ENCODE assay signal across 9 mouse cellular contexts in the genomic region with DNA sequence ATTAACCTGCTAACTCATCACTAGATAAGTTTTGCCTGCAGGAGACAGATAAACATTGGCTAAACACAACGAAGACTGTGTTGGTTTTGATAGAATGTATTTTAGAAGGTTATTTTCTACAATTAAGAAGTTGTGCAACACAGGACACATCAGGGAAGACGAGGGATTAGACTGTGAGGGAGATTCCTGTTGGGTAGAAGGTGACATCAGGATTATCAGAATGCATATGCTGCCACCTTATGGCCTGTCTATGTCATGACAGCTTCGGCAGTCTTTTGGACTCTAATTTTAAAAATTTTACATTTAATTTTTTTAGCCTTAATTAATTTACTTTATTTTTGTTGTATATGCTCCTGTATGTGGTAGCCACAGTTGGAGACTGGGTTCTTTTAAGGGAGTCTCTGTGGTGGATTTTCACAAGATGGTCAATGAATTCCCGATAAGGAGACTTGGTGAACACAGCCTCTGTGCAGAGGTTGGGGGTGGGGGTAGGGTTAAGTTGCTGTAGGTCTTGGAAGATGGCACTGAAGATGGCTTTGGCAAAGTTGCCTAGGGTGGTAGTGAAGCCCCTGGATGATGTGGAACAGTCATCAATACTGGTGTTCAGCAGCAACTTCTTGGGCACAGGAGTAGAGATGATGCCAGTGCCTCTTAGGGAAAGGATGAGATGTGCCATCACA. TPM values are rescaled to one million over a fixed set of nuclear protein-coding genes. Genes with fewer than 3 reads are reported as not detected.
DNase-seq lines count a peak whose midpoint lies in the region; ATAC-seq and TF ChIP-seq lines count a peak whose summit lies in the region.
"Had no signal": no experiment of that assay in that cellular context is flagged by ENCODE, and none has a peak within 500 bp of the region (broad histone marks: within the 10 kb centered on the region; RNA-seq: fewer than 3 reads in every experiment).

No protein-coding gene starts in this region.

- H3K36me3 ChIP-seq in liver, embryonic 14.5 days (replicated peaks; ENCODE audit: control insufficient read depth, insufficient read depth, low read depth), result no peaks in the 10 kb centered on the region

- H3K9me3 ChIP-seq in liver, embryonic 14.5 days (ENCODE audit: control insufficient read depth, low read length), result no peaks in the 10 kb centered on the region

- peak; percentile 21 to 42 for DNase-seq in left cerebral cortex, adult 18-20 months (ENCODE audit: low spot score in 2 of 2)
- DNase-seq in left cerebral cortex, postnatal 36 days (ENCODE audit: low spot score in 2 of 2), result no peak
- DNase-seq in MEL-GATA-1-ER (ENCODE audit: extremely low read depth, low read depth), result peak; percentile 37
- DNase-seq in cerebellum, adult 8-10 months, result peak; percentile 7
- peak; percentile 31 for DNase-seq in heart, postnatal 4 days
- no peak for DNase-seq in liver, embryonic 14.5 days (ENCODE audit: low read depth in 3 of 3, low spot score in 3 of 3)
- peak; percentile 71 for DNase-seq in retina, embryonic 14.5 days (ENCODE audit: low spot score)
- DNase-seq in testis, postnatal 10 days (ENCODE audit: low spot score), result no peak

- no peak overlapping the region for H3K27ac ChIP-seq in liver, embryonic 14.5 days
- H3K27ac ChIP-seq: macrophage had no signal

- no peak overlapping the region for H3K9ac ChIP-seq in liver, embryonic 14.5 days (replicated peaks)

- TF ChIP-seq CTCF in liver, embryonic 14.5 days (IDR thresholded peaks at IDR 0.05; ENCODE audit: low read depth), result peak; percentile 51

- H3K27me3 ChIP-seq in liver, embryonic 14.5 days (ENCODE audit: control insufficient read depth, insufficient read depth, low read length), result no peaks in the 10 kb centered on the region

- 16% methylated on average over 4 of the region's 4 CpGs for WGBS in liver, embryonic 14.5 days (ENCODE audit: insufficient replicate concordance)

- intact Hi-C loops in left cerebral cortex, postnatal 36 days (cut with DNase I), result loop anchor here (5.0 kb wide), 3 partner anchors 41 to 296 kb away; a partner anchor contains a TSS

- H3K4me2 ChIP-seq in liver, embryonic 14.5 days (ENCODE audit: low read depth), result no peak overlapping the region

- TF ChIP-seq EP300 in liver, embryonic 14.5 days (IDR thresholded peaks at IDR 0.05; ENCODE audit: low read depth), result no peak

- H3K4me3 ChIP-seq in liver, embryonic 14.5 days (ENCODE audit: insufficient read depth in 1 of 2, low read depth in 2 of 2, low read length in 2 of 2), result no peak overlapping the region

- ATAC-seq in liver, embryonic 14.5 days (ENCODE audit: insufficient read depth), result no peak

- no peaks in the 10 kb centered on the region for H3K4me1 ChIP-seq in liver, embryonic 14.5 days (replicated peaks; ENCODE audit: control insufficient read depth in 2 of 2, insufficient read depth in 2 of 2, low read length in 1 of 2)

RNA-seq across cellular contexts. Expression of a gene that starts 13.1 kb away (rescaled TPM):
- 1 to 10 TPM in 1 of 2 experiments, not detected in 1; 1.6 TPM for total RNA-seq in left cerebral cortex, adult 18-20 months (2021)
- total RNA-seq in left cerebral cortex, postnatal 36 days (2021), result not detected
- 10 to 100 TPM in 1 of 2 experiments, 1 to 10 TPM in 1; 8.1 to 14.6 TPM for total RNA-seq in heart, postnatal 4 days (2021)
- 292 and 431 TPM in 2 replicates for polyA plus RNA-seq in liver, embryonic 14.5 days (2012; rRNA removed)
- polyA plus RNA-seq in liver, embryonic 14.5 days (2014; fragmentation: Nextera tagmentation; extraction: Ambion mirVana), result 583 and 836 TPM in 2 replicates

RNA-seq across cellular contexts. Expression of a gene that starts 18.0 kb away (rescaled TPM):
- not detected for total RNA-seq in left cerebral cortex, adult 18-20 months (2021)
- total RNA-seq in left cerebral cortex, postnatal 36 days (2021), result not detected
- total RNA-seq in heart, postnatal 4 days (2021), result not detected
- polyA plus RNA-seq in liver, embryonic 14.5 days (2012; rRNA removed), result 0.02 TPM in 1 of 2 replicates, not detected in the other
- 0.06 TPM in 1 of 2 replicates, not detected in the other for polyA plus RNA-seq in liver, embryonic 14.5 days (2014; fragmentation: Nextera tagmentation; extraction: Ambion mirVana)
- polyA plus RNA-seq: macrophage had no signal

RNA-seq across cellular contexts. Expression of a gene that starts 39.9 kb away (rescaled TPM):
- total RNA-seq in left cerebral cortex, adult 18-20 months (2021), result 1 to 10 TPM in 1 of 2 experiments, not detected in 1; 2.6 TPM
- 1 to 10 TPM in 1 of 2 experiments, not detected in 1; 1.5 TPM for total RNA-seq in left cerebral cortex, postnatal 36 days (2021)
- 10 to 100 TPM in 1 of 2 experiments, 1 to 10 TPM in 1; 6.8 to 10.4 TPM for total RNA-seq in heart, postnatal 4 days (2021)
- 203 and 418 TPM in 2 replicates for polyA plus RNA-seq in liver, embryonic 14.5 days (2012; rRNA removed)
- 838 and 1,223 TPM in 2 replicates for polyA plus RNA-seq in liver, embryonic 14.5 days (2014; fragmentation: Nextera tagmentation; extraction: Ambion mirVana)

RNA-seq across cellular contexts. Expression of a gene that starts 54.8 kb away (rescaled TPM):
- 1 to 10 TPM; 1.0 to 1.1 TPM for total RNA-seq in left cerebral cortex, adult 18-20 months (2021)
- under 1 TPM; 0.57 to 0.59 TPM for total RNA-seq in left cerebral cortex, postnatal 36 days (2021)
- not detected for total RNA-seq in heart, postnatal 4 days (2021)
- polyA plus RNA-seq in liver, embryonic 14.5 days (2012; rRNA removed), result not detected in 2 replicates
- not detected in 2 replicates for polyA plus RNA-seq in liver, embryonic 14.5 days (2014; fragmentation: Nextera tagmentation; extraction: Ambion mirVana)
- polyA plus RNA-seq: macrophage had no signal

Comparison
In these comparisons a context has a peak if more than half of its experiments do, and no peak if none do; other contexts are left out.
1. DNase-seq: peak in left cerebral cortex, adult 18-20 months (2 of 2), MEL-GATA-1-ER (single experiment), cerebellum, adult 8-10 months (single experiment), heart, postnatal 4 days (single experiment) and retina, embryonic 14.5 days (single experiment); none in left cerebral cortex, postnatal 36 days (0 of 2), liver, embryonic 14.5 days (0 of 3) and testis, postnatal 10 days (single experiment).